Mouse (Mus musculus): ENCODE data around the gene Glp1r. TPM values are rescaled to one million over a fixed set of nuclear protein-coding genes. Genes with fewer than 3 reads are reported as not detected.

Gene Glp1r
- polyA plus RNA-seq, 1 experiment from 2014 or later: 0.08 TPM

- ATAC-seq (replicated peaks): no peak
- no peaks in the 10 kb centered on the region for H3K27me3 ChIP-seq
- H3K9me3 ChIP-seq: no peaks in the 10 kb centered on the region
- H3K4me3 ChIP-seq: no peak overlapping the region
- H3K27ac ChIP-seq (replicated peaks): no peak overlapping the region
- peaks cover 2% of the 10 kb centered on the region; the same call in 1 of the 2 replicates for H3K4me1 ChIP-seq
- no peak overlapping the region for H3K4me2 ChIP-seq (replicated peaks)
- no peak overlapping the region for H3K9ac ChIP-seq (replicated peaks)
- 79% methylated on average over 6 of the region's 6 CpGs for WGBS
- H3K36me3 ChIP-seq: no peaks in the 10 kb centered on the region
Measured at GRCm38 (mm10) chr17:30973332-30973731, 71.7 kb downstream of the Glp1r start.

GRCm38 (mm10) chr17:30977290-30977689 lies 75.7 kb downstream of the Glp1r start:
- H3K4me3 ChIP-seq: no peak overlapping the region
- no peaks in the 10 kb centered on the region for H3K36me3 ChIP-seq
- no peaks in the 10 kb centered on the region for H3K27me3 ChIP-seq
- no peak overlapping the region for H3K9ac ChIP-seq (replicated peaks)
- H3K27ac ChIP-seq (replicated peaks): no peak overlapping the region; the same call in 1 of the 2 replicates
- no peak overlapping the region for H3K4me2 ChIP-seq (replicated peaks)
- ATAC-seq (replicated peaks): no peak
- H3K9me3 ChIP-seq: no peaks in the 10 kb centered on the region
- 59% methylated on average over 2 of the region's 2 CpGs for WGBS
- H3K4me1 ChIP-seq: no peaks in the 10 kb centered on the region

- Histone ChIP-seq H3K4me2 (replicated peaks) (no peak overlapping the region), H3K9me3 (no peaks in the 10 kb centered on the region)
Measured at GRCm38 (mm10) chr17:30978556-30978955, 76.9 kb downstream of the Glp1r start.

GRCm38 (mm10) chr17:30983521-30983920 lies 81.9 kb downstream of the Glp1r start:
- Histone ChIP-seq H3K4me1 (no peaks in the 10 kb centered on the region), H3K4me3 (no peak overlapping the region), H3K9me3 (no peaks in the 10 kb centered on the region), H3K27me3 (no peaks in the 10 kb centered on the region; the same call in 1 of the 2 replicates), H3K9ac (replicated peaks) (no peak overlapping the region), H3K4me2 (replicated peaks) (no peak overlapping the region), H3K36me3 (no peaks in the 10 kb centered on the region), H3K27ac (replicated peaks) (no peak overlapping the region)
- ATAC-seq (replicated peaks): no peak
- WGBS: 79% methylated on average over 4 of the region's 4 CpGs

More at GRCm38 (mm10) chr17:30978556-30978955, 76.9 kb downstream of the Glp1r start:
- Histone ChIP-seq H3K4me1 (no peaks in the 10 kb centered on the region), H3K9ac (replicated peaks) (no peak overlapping the region), H3K4me3 (no peak overlapping the region), H3K27ac (replicated peaks) (no peak overlapping the region), H3K36me3 (no peaks in the 10 kb centered on the region), H3K27me3 (no peaks in the 10 kb centered on the region)
- 81% methylated on average over 10 of the region's 10 CpGs for WGBS
- no peak for ATAC-seq (replicated peaks)

GRCm38 (mm10) chr17:30990254-30990653 lies 88.6 kb downstream of the Glp1r start:
- Histone ChIP-seq H3K27ac (replicated peaks) (no peak overlapping the region), H3K9me3 (no peaks in the 10 kb centered on the region), H3K4me3 (no peak overlapping the region), H3K4me2 (replicated peaks) (no peak overlapping the region), H3K9ac (replicated peaks) (no peak overlapping the region), H3K36me3 (no peaks in the 10 kb centered on the region), H3K4me1 (no peaks in the 10 kb centered on the region), H3K27me3 (no peaks in the 10 kb centered on the region; the same call in 1 of the 2 replicates)
- 79% methylated on average over 10 of the region's 10 CpGs for WGBS
- no peak for ATAC-seq (replicated peaks)

Small RNAs within 50 kb of the gene (microRNA-seq; reads per million reads assigned to microRNA genes)
- gene Gm24026: not detected

Other genes starting within 250 kb of the Glp1r start
- gene Umodl1, start 52.8 kb downstream of the Glp1r start, polyA plus RNA-seq (2015; fragmentation: Nextera tagmentation; extraction: Ambion mirVana): not detected in 2 replicates
- gene Abcg1, start 155.9 kb downstream of the Glp1r start, polyA plus RNA-seq (2015; fragmentation: Nextera tagmentation; extraction: Ambion mirVana): 20.2 and 20.8 TPM in 2 replicates
- 0.39 TPM in 1 of 2 replicates, not detected in the other for gene Tff3, start 227.8 kb downstream of the Glp1r start, polyA plus RNA-seq (2015; fragmentation: Nextera tagmentation; extraction: Ambion mirVana)
- gene Tff2, start 242.5 kb downstream of the Glp1r start, polyA plus RNA-seq (2015; fragmentation: Nextera tagmentation; extraction: Ambion mirVana): not detected in 2 replicates

Data from forebrain, embryonic 15.5 days (tissue).